Mouse (Mus musculus): ENCODE results near the gene Vamp9.

- TF ChIP-seq KAT2A (conservative IDR thresholded peaks at IDR 0.05; ENCODE audit: low read depth, low read length), result no peak
- TF ChIP-seq MAX (IDR thresholded peaks at IDR 0.05; ENCODE audit: low read length), result no peak
- TF ChIP-seq POLR2A (IDR thresholded peaks at IDR 0.05; ENCODE audit: control insufficient read depth in 1 of 2, insufficient read depth in 1 of 2, low read depth in 1 of 2, low read length in 2 of 2, poor library complexity in 1 of 2), result no peak
- TF ChIP-seq ETS1 (IDR thresholded peaks at IDR 0.05; ENCODE audit: low read depth, low read length), result no peak
- no peak for TF ChIP-seq EP300 (IDR thresholded peaks at IDR 0.05; ENCODE audit: low read depth in 1 of 2, low read length in 2 of 2)
- no peak for TF ChIP-seq CTCF (IDR thresholded peaks at IDR 0.05 in 2 of 3, conservative IDR thresholded peaks at IDR 0.05 in 1 of 3; ENCODE audit: control insufficient read depth in 1 of 3, insufficient read depth in 1 of 3, low read depth in 2 of 3, low read length in 3 of 3, poor library complexity in 1 of 3, severe bottlenecking in 1 of 3)
Measured at GRCm38 (mm10) chr5:99868923-99869322, 37.1 kb upstream of the Vamp9 start.
